Mouse (Mus musculus) ovary, postnatal 36 days (tissue): ENCODE data around the gene Mipol1.

ENCODE experiments used
- DNase-seq: peaks from one replicate; pipeline ENCODE4 v3.0.0; 2022; ENCODE audit warnings: low spot score, mixed read lengths

Mipol1 gene

DNA sequence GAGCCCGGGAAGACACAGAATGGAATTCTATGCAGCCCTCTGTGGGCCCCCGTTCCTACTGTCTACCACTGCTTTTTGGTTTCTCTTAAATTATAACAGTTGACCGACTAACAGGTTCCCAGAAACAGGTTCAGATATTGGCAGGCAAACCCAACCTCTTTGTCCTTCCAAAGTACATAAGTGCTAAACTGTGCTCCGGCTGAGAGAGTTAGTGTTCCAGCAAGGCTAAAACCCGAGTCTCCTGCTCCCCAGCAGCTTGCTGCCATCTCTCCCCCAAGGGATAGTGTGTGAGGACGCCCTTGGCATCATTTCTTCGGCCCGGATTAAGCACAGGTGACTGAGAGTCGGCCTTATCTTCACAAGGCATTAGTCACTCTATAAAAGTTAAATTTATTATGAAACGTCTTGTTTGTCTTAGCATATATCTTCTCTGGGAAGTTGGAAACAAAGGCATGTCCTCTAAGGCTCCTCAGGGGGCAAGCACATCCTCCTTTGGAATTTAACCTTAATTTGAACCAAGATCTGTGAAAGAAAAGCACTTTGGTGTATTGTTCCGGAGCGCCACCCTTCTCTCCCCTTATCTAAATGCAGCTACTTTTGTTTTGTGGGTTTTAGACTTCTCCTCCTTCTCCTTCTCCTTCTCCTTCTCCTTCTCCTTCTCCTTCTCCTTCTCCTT is 285.6 kb downstream of the Mipol1 start:
- no peak for DNase-seq

DNA sequence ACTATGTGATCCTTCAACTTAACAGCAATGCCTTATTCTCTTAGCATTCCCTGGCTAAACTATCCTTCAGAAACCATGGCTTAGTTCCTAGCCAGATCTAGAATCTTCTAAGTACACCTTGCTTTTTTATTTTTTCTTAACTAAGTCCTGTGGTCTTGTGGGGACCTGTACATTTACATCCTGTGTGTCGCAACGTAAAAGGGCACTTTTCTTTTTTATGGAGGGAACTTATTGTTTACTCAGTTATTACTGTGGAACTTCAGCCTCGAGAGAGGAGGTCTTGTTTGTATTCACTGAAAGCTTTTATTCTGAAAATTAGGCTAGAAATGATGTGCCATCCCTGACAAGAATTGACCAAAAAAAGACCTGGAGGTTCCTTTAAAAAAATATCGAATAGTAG is 298.1 kb downstream of the Mipol1 start:
- no peak for DNase-seq

DNA sequence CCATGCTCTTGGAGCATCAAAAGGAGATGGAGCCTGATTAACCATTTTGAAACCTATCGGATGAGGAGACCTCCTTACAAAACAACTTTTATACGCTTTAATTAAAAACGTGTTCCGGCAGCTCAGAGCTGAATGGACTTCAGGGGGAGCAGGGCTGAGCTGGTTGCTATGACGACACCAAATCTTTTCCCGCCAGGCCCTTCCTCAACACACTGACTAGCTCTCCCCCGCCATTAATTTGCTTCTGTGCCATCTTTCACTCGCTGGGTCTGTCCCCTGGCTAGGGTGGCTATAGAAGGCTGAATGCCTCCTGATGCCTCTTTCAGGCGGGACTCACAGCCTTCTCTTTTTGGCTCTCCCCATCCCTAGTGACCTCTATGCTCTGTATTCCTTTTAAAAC is 300.2 kb downstream of the Mipol1 start:
- DNase-seq, result no peak

DNA sequence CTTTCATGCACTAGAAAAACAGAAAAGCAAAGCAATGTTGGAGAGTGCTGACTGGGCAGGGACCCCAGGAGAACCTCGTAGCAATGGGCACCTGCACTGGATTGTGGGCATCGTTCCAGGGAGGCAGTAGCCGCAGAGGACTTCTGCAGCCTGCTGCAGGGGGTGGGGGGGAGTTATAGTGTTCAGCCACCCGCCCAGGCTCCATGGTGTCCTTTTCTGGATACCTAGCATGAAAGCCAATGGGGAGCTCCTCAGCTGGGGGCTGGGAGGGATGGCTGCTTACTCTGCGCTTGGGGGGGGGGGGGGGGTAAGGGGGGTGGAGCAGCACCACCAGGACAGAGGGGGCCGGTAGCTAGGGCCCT is 304.3 kb downstream of the Mipol1 start:
- no peak for DNase-seq

DNA sequence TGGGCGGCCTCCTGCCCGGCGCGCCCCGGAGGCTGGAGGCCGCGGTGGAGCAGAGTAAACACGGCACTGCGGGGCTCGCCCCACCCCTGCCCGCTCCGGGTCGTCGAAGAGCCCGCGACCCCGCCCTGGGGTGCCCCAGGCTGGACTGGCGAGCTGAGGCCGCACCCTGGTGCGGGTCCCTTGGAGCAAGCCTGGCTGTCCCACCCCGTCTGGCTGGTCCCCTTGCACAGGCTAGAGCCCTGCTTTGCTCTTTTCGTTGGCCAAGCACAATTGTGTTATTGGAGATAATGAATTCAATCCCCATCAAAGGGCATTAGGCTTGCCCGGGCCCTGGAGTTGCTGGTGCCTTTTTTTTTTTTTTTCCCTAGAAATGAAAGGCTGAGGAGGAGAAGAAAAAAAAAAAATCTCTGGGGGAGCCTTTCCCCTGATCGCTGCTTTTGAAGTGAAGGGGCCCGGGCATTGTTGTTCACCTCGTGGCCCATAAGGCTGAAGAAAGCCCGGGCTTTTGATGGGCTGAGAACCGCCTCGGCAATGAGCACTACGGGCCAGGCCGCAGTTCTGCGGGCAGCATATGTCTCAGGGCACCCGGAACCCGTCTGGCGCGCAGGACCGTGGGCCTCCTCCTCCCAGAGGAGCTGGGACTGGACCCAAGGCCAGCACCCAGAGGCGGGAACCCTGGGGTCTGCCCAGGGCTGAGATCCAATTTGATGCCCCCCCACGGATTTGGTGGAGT is 304.8 kb downstream of the Mipol1 start:
- no peak for DNase-seq

DNA sequence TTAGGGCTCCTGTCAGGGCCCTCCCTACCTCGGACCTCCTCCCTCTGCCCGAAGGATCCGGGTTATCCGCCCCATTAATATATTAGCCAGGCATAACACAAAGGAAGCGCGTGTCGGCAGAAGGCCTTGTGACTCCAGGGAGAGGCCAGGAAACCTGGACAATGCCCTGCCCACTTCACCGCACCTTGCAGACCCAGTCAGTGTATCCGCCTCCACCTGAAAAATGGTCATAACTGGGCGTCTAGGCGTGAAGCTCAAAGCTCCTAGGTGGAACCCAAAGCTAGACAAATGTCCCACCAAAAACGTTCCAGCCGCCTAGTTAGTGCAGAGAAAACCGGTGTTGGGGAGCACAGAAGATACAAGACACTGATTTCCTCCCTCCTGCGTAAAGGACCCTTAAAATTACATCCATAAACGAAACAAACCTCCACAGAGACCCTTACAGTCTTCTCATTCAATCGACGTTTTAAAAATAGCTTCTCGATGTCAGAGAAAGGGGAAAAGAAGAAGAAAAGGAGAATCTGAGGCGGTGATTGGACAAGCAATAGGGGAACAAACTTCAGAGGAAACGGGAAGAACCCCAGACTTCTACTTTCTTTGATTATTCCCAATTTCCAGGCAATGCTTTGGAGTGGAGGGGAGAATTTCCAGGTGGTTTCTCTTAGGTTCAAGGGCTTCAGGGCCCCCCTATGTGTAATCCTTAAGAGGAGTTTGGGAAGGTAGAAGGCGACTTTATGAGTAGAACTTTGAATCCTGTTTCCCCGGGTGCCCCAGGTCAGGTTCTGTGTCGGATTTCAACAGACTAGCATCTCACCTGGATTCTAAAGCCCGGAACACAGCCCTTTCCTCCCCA is 306.1 kb downstream of the Mipol1 start:
- DNase-seq, result no peak

DNA sequence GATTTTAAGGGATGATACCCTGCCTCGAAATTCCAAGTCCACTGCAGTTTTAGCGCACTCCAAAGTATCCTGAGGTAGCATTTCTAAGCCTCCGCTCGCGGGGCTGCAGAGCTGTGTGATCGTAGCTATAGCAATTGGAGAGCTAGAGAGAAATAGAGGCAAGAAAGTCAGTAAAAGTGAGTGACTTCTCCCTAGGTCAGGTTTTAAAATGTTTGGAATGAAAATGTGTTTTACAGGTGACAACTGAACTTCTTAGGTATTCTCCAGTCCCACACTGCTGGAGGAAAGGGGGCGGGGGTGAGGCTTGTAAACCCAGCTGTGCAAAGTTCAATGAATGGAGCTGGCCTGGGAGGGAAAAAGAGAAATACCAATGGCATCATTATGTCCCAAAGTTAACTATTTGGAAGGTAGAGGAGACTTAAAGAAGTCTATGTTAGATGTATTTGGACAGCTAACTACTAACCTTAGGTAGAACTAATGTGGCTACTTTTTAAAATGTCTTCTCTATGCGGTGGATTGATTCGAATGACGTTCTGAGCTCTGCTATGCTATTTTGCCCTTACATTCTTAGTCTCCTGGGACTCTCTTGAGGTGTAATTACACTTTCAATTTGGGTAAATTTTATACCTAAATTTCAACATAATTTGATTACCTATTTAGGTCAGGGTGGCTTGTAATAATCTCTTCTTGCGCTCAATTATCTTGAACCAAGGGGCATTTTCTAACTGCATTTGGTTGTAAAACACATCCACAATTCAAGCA is 306.9 kb downstream of the Mipol1 start:
- no peak for DNase-seq

DNA sequence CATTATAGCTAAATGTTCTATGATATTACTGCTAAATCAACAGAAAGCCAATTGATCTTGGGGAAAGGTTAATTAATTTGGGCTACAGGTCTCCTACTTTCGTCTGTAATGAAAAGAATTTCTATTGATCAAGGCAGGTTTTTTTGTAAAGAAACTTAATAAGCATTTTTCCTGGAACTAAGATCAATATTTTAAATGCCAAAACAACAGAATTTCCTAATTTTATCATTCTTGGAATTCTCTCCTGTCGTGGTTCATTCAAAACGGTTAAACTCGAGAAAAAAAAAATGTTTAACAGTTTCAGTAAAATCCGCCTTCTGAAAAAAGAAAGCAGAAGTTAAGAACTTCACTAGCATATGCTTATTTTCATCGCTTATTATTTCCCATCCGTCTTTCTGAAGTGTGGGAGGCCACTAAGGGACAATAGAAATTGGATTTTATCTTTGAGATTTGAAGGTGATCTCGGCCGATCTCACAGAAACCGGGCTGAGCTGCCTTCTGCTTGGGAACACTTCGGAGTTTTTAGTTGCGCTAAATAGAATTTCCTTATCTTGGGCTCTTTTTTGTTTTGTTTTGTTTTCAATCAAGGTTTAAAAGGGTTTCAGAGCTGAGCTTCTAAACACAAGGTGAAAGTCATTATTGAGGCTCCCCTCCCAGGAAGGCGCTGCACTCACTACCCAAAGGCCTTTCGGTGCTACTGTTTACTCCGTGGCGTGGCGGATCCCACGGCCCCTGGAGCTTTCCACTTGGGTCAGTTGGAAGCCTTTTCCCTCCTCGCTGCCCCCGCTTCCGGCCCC is 307.8 kb downstream of the Mipol1 start:
- DNase-seq, result no peak

DNA sequence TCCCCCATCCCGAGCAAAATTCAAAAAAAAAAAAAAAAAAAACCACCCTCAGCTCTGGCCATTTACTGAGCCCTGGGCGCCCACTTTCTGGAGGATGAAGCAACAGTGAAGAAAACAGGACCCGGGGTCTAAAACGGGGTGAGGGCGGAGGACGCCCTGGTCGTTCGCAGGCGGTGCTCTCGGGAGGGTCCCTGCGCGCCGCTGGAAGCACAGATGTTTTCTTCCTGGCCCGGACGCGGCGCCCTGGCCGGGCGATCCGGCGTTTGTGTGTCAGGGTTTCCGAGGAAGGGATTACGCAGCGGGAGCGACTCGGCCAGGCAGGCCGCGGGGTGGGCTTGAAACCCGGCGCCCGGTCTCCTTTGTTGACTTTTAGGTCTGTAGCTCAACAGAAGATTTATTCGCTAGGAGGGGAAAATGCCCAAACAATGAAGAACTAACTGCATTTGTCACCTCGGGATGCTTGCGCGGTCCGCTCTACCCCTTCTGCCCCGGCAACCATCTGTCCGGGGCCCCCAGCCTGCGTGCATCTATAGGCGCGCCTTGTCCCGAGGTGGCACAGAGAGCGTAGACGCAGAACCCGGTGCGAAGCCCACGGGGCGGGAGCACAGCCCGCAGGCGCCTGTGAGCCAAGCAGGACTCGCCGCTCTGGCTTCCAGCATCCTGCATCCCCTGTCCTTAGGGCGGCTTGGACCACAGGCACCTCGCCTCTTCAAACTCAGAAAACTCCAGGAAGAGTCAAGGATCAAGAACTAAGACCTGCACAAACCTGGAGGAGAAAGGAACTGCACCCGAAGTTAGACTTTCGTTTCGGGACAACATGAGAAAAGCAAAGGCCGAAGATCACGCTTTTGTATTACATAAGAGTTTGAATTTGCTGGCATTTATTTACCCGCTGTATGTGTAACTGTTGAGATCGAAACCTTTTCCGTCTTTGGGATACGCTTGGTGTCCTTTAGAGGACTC is 308.6 kb downstream of the Mipol1 start:
- DNase-seq, result peak; percentile 38

DNA sequence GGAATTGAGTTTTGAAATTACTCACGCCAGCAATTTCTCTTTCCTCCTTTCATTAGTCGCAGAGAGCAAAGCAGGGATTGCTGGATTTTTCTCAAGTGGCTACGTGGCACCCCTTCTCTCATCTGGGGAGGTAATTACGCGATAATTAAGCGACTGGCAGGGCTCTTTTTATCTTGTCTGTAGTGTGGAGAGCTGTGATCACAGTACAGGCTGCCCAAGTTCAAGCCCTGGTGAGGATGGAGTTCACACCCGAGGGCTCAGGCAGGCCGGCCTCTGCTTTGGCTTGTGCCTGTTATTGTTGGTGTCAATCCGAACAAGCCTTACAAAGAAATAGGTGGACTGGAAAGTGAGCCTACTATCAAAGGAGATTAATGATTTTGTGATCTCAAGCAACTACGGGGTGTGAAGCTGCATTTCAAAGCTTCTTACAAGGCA is 309.3 kb downstream of the Mipol1 start:
- no peak for DNase-seq

DNA sequence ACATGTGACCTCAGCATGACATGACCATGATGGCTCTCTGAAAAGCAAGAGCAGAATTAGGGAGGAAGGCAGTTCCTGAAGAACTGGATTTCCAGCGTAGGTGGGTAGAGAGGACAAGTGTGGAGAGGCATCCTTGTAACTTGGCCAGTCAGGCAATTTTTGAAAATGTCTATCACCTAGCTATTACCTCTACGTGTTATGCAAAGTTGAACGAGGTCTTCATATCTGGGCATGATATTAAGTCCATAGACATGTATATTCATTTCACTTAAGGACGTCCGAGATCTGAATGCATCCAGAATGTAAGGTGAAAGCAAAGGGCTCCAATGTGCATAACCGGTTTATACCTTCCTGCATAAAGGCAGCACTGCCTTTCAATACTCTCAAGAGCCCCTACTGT is 310.9 kb downstream of the Mipol1 start:
- no peak for DNase-seq

DNA sequence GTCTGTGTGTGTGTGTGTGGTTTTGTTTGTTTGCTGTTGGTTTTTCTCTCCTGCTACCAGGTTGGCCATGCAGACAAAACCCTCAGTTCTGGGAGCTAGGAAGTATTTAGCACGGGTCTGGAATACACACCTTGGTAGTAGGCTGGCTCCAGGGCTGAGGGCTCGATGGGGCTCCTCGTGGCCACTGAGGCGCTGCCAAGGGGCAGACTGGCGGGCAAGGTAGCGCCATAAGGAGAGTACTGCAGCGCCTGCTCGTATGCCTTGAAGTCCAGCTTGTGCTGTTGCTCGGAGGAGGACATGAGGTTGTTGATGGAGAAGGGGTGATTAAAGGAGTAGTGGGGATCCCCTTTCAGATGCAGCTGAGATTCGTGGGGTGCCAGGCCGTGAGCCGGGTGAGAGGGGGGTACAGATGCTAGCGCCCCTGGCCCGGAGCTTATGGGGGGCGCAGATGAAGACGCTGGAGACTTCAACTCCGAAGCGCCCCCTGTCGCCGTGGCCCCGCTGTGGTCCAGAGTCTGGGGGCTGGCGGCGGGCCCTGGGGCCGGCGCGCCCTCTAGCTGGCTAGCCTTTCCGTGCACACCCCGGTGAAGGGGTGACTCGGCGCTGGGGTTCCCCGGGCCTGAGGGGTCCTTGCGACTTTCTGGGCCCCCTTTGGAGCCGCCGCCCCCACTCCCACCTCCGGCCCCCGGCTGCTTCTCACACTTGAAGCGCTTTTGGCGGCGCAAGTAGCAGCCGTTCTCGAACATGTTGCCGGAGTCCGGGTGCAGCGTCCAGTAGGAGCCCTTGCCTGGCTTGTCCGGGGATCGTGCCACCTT is 311.9 kb downstream of the Mipol1 start:
- DNase-seq, result no peak

DNA sequence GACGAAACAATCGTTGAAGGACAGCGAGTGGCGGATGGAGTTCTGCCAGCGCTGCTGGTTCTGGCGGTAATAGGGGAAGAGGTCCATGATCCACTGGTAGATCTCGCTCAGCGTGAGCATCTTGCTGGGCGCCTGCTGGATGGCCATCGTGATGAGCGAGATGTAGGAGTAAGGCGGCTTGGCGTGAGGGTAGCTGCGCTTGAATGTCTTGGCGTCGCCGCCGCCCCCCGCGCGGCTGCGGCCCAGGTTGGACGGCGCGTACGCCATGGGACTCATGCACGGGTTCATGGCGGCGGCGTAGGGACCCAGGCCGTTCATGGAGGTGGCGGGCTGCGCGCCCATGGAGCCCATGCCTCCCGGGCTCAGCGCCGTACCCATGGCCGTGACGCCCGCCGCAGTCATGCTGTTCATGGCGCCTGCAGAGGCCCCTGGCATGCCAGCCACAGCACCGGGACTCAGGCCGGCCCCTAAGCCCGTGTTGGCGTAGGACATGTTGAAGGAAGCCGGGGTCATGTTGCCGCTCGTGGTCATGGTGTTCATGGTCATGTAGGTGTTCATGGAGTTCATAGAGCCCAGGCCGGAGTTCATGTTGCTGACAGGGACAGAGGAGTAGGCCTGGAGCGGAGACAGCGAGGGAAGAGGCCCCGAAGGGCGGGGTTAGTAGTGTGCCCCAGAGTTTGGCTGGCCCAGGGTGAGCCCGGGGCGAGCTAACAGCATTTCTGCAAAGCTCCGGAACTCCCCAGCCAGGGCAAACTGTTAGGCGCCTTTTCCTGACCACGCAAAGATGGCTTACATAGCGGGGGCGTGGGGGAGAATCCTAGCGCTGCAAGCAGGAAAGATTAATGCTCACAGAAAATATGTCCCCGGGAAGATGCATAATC is 312.8 kb downstream of the Mipol1 start:
- no peak for DNase-seq

DNA sequence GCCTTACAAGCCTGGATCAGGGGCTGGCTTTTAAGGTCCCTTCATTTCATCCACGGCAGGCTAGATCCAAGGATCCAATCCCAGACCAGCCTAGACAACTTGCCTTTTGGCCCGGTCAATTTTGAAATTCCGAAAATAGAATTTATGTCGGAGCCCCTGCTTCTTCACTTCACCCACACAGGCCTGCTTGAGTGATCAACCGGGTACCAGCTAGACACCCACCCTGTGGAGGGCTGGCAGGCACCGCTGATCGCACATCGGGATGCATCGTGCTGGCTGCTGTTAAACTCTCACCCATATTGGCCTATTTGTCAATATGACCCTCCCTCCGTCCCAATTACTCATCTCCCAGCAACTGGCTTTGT is 313.4 kb downstream of the Mipol1 start:
- no peak for DNase-seq

DNA sequence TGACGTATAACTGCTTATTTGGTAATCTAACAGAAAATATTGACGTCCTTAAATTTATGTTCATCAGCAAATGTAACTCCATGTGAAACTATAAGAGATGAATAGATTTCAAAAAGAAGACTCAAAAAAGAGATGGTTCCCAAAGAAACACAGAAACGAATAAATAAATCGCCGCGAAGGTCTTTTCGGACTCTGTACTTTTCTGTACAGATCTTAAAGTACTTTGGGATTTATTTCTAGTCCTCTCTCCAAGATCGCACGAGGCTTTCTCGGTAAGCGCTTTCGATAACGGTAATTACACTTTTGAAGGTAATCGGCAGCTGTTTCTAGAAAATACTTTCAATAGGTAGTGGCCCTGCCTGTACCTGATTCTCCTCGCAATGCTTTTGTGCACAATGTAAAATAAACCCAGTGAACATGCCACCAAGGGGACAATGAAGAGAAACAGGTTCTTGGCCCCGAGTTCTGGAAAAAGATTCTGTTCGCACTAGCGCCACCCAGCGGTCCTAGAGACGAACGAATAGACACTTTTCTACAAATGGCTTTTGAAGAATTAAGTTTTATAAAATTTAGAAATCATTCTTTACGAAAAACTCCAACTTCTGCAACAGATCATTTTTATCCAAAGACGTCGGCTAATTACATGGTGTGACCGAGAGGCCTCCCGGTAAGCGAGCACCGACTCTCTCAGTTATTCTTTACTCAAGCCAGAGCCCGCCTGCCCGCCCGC is 314.6 kb downstream of the Mipol1 start:
- peak; percentile 54 for DNase-seq

DNA sequence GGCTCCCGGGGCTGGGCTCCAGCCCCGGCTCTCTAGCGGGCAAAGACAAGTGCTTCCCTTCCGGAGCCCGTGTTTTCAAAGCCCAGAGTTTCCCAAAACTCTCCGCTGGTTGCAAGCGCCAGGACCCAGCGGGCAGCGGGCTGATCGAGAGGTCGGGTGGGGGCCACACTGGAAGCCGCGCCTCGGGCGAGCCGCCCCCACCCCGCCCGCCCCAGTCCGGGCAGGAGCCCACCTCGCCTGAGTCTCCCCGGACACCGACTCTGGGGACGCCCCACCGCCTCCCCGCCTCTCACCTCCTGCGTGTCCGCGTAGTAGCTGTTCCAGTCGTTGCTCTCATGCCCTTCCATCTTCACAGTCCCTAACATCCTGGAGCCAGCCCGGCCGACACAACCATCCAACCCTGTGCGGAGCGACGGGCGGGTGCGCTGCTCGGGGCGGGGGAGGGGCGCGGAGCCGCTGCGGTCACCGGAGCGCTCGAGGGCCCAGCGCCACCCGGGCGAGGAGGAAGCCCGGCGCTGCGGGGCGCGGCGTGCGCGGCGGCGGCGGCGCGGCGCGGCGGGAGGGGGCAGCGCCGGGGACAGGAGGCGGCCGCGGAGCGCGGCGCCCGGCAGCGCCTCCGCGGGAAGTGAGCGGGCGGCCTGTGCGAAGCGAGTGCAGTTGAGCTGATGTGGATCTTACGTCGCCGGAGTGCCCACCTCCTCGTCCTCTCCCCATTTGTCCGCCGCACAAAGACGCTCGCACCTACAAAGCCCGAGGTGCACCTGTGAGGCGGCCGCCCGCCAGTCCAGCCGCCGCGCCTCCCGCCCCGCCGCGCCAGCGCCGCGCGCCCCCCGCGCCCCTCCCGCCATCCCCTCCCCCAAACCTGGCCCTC is 315.4 kb downstream of the Mipol1 start:
- no peak for DNase-seq
